In genomic region chr1:91086325-91086724, GRCm38 (mm10) we compare ENCODE assay signal across 11 mouse cellular contexts. TPM values are rescaled to one million over a fixed set of nuclear protein-coding genes. Genes with fewer than 3 reads are reported as not detected.
DNase-seq lines count a peak whose midpoint lies in the region; ATAC-seq lines count a peak whose summit lies in the region.
"Had no signal": no experiment of that assay in that cellular context is flagged by ENCODE, and none has a peak within 500 bp of the region (broad histone marks: within the 10 kb centered on the region; RNA-seq: fewer than 3 reads in every experiment).

No protein-coding gene starts in this region.

- no peak overlapping the region for H3K4me3 ChIP-seq in heart, embryonic 13.5 days
- H3K4me3 ChIP-seq in midbrain, embryonic 10.5 days: no peak overlapping the region
- no peak overlapping the region for H3K4me3 ChIP-seq in midbrain, embryonic 13.5 days (replicated peaks)
- no peak overlapping the region for H3K4me3 ChIP-seq in embryonic facial prominence, embryonic 12.5 days
- H3K4me3 ChIP-seq in stomach, embryonic 14.5 days (ENCODE audit: low read depth, low read length): no peak overlapping the region
- H3K4me3 ChIP-seq: erythroblast, embryonic 14.5 days had no signal

- no peak overlapping the region for H3K4me2 ChIP-seq in heart, embryonic 13.5 days
- H3K4me2 ChIP-seq in midbrain, embryonic 13.5 days (replicated peaks): no peak overlapping the region
- H3K4me2 ChIP-seq in embryonic facial prominence, embryonic 12.5 days (replicated peaks): no peak overlapping the region
- H3K4me2 ChIP-seq in stomach, embryonic 14.5 days (replicated peaks; ENCODE audit: low read depth, low read length): no peak overlapping the region

- H3K9me3 ChIP-seq in heart, embryonic 13.5 days: no peaks in the 10 kb centered on the region
- H3K9me3 ChIP-seq in midbrain, embryonic 10.5 days (replicated peaks): no peaks in the 10 kb centered on the region
- no peaks in the 10 kb centered on the region for H3K9me3 ChIP-seq in midbrain, embryonic 13.5 days
- no peaks in the 10 kb centered on the region for H3K9me3 ChIP-seq in embryonic facial prominence, embryonic 12.5 days
- no peaks in the 10 kb centered on the region for H3K9me3 ChIP-seq in stomach, embryonic 14.5 days (ENCODE audit: control insufficient read depth, low read depth, low read length)

- peaks cover 63% of the 10 kb centered on the region for H3K36me3 ChIP-seq in heart, embryonic 13.5 days
- H3K36me3 ChIP-seq in midbrain, embryonic 10.5 days: no peaks in the 10 kb centered on the region
- H3K36me3 ChIP-seq in midbrain, embryonic 13.5 days: no peaks in the 10 kb centered on the region
- H3K36me3 ChIP-seq in embryonic facial prominence, embryonic 12.5 days: no peaks in the 10 kb centered on the region
- no peaks in the 10 kb centered on the region for H3K36me3 ChIP-seq in stomach, embryonic 14.5 days (ENCODE audit: control insufficient read depth, insufficient read depth, low read length)

- WGBS in heart, embryonic 13.5 days: 11% methylated on average over 3 of the region's 3 CpGs
- WGBS in midbrain, embryonic 10.5 days: 44% methylated on average over 3 of the region's 3 CpGs
- 44% methylated on average over 3 of the region's 3 CpGs for WGBS in midbrain, embryonic 13.5 days
- WGBS in embryonic facial prominence, embryonic 12.5 days: 39% methylated on average over 3 of the region's 3 CpGs
- WGBS in stomach, embryonic 14.5 days: 27% methylated on average over 3 of the region's 3 CpGs

- peak overlapping the region; percentile 96 for H3K27ac ChIP-seq in heart, embryonic 13.5 days (replicated peaks)
- peak overlapping the region; percentile 67 for H3K27ac ChIP-seq in midbrain, embryonic 10.5 days (replicated peaks)
- H3K27ac ChIP-seq in midbrain, embryonic 13.5 days: no peak overlapping the region
- H3K27ac ChIP-seq in embryonic facial prominence, embryonic 12.5 days: peak overlapping the region; percentile 72
- H3K27ac ChIP-seq in stomach, embryonic 14.5 days (ENCODE audit: low read length): peak overlapping the region; percentile 79

- no peaks in the 10 kb centered on the region for H3K27me3 ChIP-seq in heart, embryonic 13.5 days (replicated peaks)
- H3K27me3 ChIP-seq in midbrain, embryonic 10.5 days (ENCODE audit: low read depth, poor library complexity, severe bottlenecking): no peaks in the 10 kb centered on the region
- no peaks in the 10 kb centered on the region for H3K27me3 ChIP-seq in midbrain, embryonic 13.5 days
- no peaks in the 10 kb centered on the region for H3K27me3 ChIP-seq in embryonic facial prominence, embryonic 12.5 days
- H3K27me3 ChIP-seq in stomach, embryonic 14.5 days (ENCODE audit: control insufficient read depth, insufficient read depth, low read length): no peaks in the 10 kb centered on the region

- peak overlapping the region; percentile 15 for H3K9ac ChIP-seq in heart, embryonic 13.5 days
- H3K9ac ChIP-seq in midbrain, embryonic 13.5 days (replicated peaks): no peak overlapping the region
- no peak overlapping the region for H3K9ac ChIP-seq in embryonic facial prominence, embryonic 12.5 days
- no peak overlapping the region for H3K9ac ChIP-seq in stomach, embryonic 14.5 days (replicated peaks; ENCODE audit: low read depth, low read length)

- no peak for ATAC-seq in heart, embryonic 13.5 days (ENCODE audit: extremely low read depth, insufficient number of reproducible peaks, low FRiP score, low TSS enrichment)
- no peak for ATAC-seq in midbrain, embryonic 13.5 days
- no peak for ATAC-seq in embryonic facial prominence, embryonic 12.5 days (ENCODE audit: insufficient number of reproducible peaks, insufficient read depth, low FRiP score, low TSS enrichment)
- ATAC-seq in stomach, embryonic 14.5 days (ENCODE audit: insufficient number of reproducible peaks, insufficient read depth, low FRiP score, low read depth): no peak
- ATAC-seq: intestine, postnatal 0 days had no signal

- H3K4me1 ChIP-seq in heart, embryonic 13.5 days: peaks cover 88% of the 10 kb centered on the region
- peaks cover 13% of the 10 kb centered on the region for H3K4me1 ChIP-seq in midbrain, embryonic 10.5 days
- peaks cover 7% of the 10 kb centered on the region for H3K4me1 ChIP-seq in midbrain, embryonic 13.5 days (replicated peaks)
- peaks cover 39% of the 10 kb centered on the region for H3K4me1 ChIP-seq in embryonic facial prominence, embryonic 12.5 days
- peaks cover 21% of the 10 kb centered on the region for H3K4me1 ChIP-seq in stomach, embryonic 14.5 days (ENCODE audit: control insufficient read depth, insufficient read depth, low read length)

- no peak for DNase-seq in heart, adult 18-20 months
- DNase-seq in midbrain, embryonic 10.5 days (ENCODE audit: low spot score): no peak
- DNase-seq in urinary bladder, postnatal 10 days (ENCODE audit: low spot score): no peak
- no peak for DNase-seq in c-Kit-positive CD71-positive TER-119-positive erythroid progenitor cells, embryonic 14.5 days (ENCODE audit: low spot score)

RNA-seq across cellular contexts. Expression of gene Rbm44, which starts 58.6 kb away (rescaled TPM):
- polyA plus RNA-seq in heart, embryonic 13.5 days (2015; fragmentation: Nextera tagmentation; extraction: Ambion mirVana): 2.1 and 2.3 TPM in 2 replicates
- not detected for total RNA-seq in heart, adult 18-20 months (2021)
- 0.36 and 0.51 TPM in 2 replicates for polyA plus RNA-seq in midbrain, embryonic 10.5 days (2016; fragmentation: Nextera tagmentation; extraction: Ambion mirVana)
- 0.34 and 0.45 TPM in 2 replicates for polyA plus RNA-seq in midbrain, embryonic 13.5 days (2015; fragmentation: Nextera tagmentation; extraction: Ambion mirVana)
- 1.4 and 1.5 TPM in 2 replicates for polyA plus RNA-seq in embryonic facial prominence, embryonic 12.5 days (2016; fragmentation: Nextera tagmentation; extraction: Ambion mirVana)
- polyA plus RNA-seq in stomach, embryonic 14.5 days (2014; fragmentation: Nextera tagmentation; extraction: Ambion mirVana): 0.38 and 0.46 TPM in 2 replicates
- total RNA-seq: midbrain, postnatal 0 days had no signal
- polyA plus RNA-seq: erythroblast, embryonic 14.5 days had no signal
